ENCODE assay signal across 20 mouse cellular contexts in genomic region chr7:4273874-4274273, GRCm38 (mm10). TPM values are rescaled to one million over a fixed set of nuclear protein-coding genes. Genes with fewer than 3 reads are reported as not detected.
DNase-seq lines count a peak whose midpoint lies in the region; ATAC-seq and TF ChIP-seq lines count a peak whose summit lies in the region.
"Not testable (repeated sequence)": the region's sequence is repeated elsewhere in the genome, so short reads cannot be mapped to it uniquely, and the experiment has no call there.
"Had no signal": no experiment of that assay in that cellular context is flagged by ENCODE, and none has a peak within 500 bp of the region (broad histone marks: within the 10 kb centered on the region; RNA-seq: fewer than 3 reads in every experiment).

No protein-coding gene starts in this region.

- H3K9ac ChIP-seq in liver, adult 2 months (ENCODE audit: low read depth, low read length); lung, postnatal 0 days (replicated peaks; ENCODE audit: low read depth): not testable (repeated sequence)

- peak; percentile 65 for DNase-seq in 416B (ENCODE audit: low read depth)
- DNase-seq in MEL-GATA-1-ER (ENCODE audit: extremely low read depth, low read depth) = peak; percentile 89
- DNase-seq in heart, postnatal 10 days = peak; percentile 3 to 6
- peak; percentile 12 for DNase-seq in liver, adult 2 months (ENCODE audit: extremely low read depth, low read depth, low spot score)
- peak; percentile 19 for DNase-seq in lung, postnatal 0 days (ENCODE audit: low spot score)
- peak; percentile 17 to 26 for DNase-seq in spleen, adult 18-20 months

- H3K27me3 ChIP-seq in liver, adult 2 months (ENCODE audit: control insufficient read depth, insufficient read depth, low read length); lung, postnatal 0 days (replicated peaks; ENCODE audit: insufficient read depth, low read length): not testable (repeated sequence)

- not testable (repeated sequence) for H3K4me1 ChIP-seq in liver, adult 2 months (ENCODE audit: control insufficient read depth, insufficient read depth, low read length); lung, postnatal 0 days (ENCODE audit: insufficient read depth, low read depth, low read length)

- intact Hi-C loops in heart, postnatal 10 days (cut with DNase I) = not testable (repeated sequence)

- not testable (repeated sequence) for H3K27ac ChIP-seq in liver, adult 2 months (replicated peaks; ENCODE audit: insufficient read depth, low read depth, low read length); lung, postnatal 0 days (ENCODE audit: low read length)

- 88% methylated on average over 2 of the region's 2 CpGs for WGBS in liver, adult 2 months
- WGBS in lung, postnatal 0 days = 46% methylated on average over 2 of the region's 2 CpGs

- not testable (repeated sequence) for H3K4me3 ChIP-seq in liver, adult 2 months (ENCODE audit: insufficient read depth, low read depth, low read length); lung, postnatal 0 days (ENCODE audit: low read depth, low read length)

- not testable (repeated sequence) for H3K4me2 ChIP-seq in lung, postnatal 0 days (replicated peaks; ENCODE audit: low read depth, low read length)

- not testable (repeated sequence) for TF ChIP-seq CTCF in liver, adult 2 months (IDR thresholded peaks at IDR 0.05; ENCODE audit: low read depth, low read length); lung, postnatal 0 days (IDR thresholded peaks at IDR 0.05)

- not testable (repeated sequence) for H3K79me2 ChIP-seq in liver, adult 2 months (ENCODE audit: control insufficient read depth, insufficient read depth, low read length)

- ATAC-seq in granulocyte monocyte progenitor cell, adult 5-6 weeks (replicated peaks; ENCODE audit: poor library complexity, severe bottlenecking) = peak; percentile 82
- not testable (repeated sequence) for ATAC-seq in lung, postnatal 0 days
- ATAC-seq in megakaryocyte, adult 5-6 weeks (ENCODE audit: poor library complexity, severe bottlenecking) = peak; percentile 89

- H3K9me3 ChIP-seq in lung, postnatal 0 days (ENCODE audit: low read length) = not testable (repeated sequence)

- not testable (repeated sequence) for TF ChIP-seq EP300 in lung, postnatal 0 days (IDR thresholded peaks at IDR 0.05)

- not testable (repeated sequence) for H3K36me3 ChIP-seq in liver, adult 2 months (ENCODE audit: control insufficient read depth, insufficient read depth, low read length); lung, postnatal 0 days (ENCODE audit: insufficient read depth, low read length)

- TF ChIP-seq POLR2A in liver, adult 2 months (IDR thresholded peaks at IDR 0.05; ENCODE audit: extremely low read depth, insufficient read depth, low read length) = not testable (repeated sequence)

RNA-seq across cellular contexts. Expression of gene Lilra5, which starts 36.3 kb away (rescaled TPM):
- total RNA-seq in granulocyte monocyte progenitor cell, adult 5-6 weeks (2014; fragmentation: Nextera tagmentation) = not detected in 2 replicates
- not detected in 2 replicates for total RNA-seq in granulocyte monocyte progenitor cell, adult 5-6 weeks (2017)
- under 1 TPM in 1 of 2 experiments, not detected in 1; 0.19 TPM for total RNA-seq in heart, postnatal 10 days (2021)
- 2.9 and 4.3 TPM in 2 replicates for total RNA-seq in liver, adult 2 months (2014; rRNA removed)
- 0.60 and 0.71 TPM in 2 replicates for polyA plus RNA-seq in liver, adult 2 months (2012; rRNA removed)
- 1.1 and 1.5 TPM in 2 replicates for polyA plus RNA-seq in lung, postnatal 0 days (2015; fragmentation: Nextera tagmentation; extraction: Ambion mirVana)
- total RNA-seq in megakaryocyte, adult 5-6 weeks (2015) = 0.25 and 1.8 TPM in 2 replicates
- total RNA-seq in megakaryocyte, adult 5-6 weeks (2017) = 0.44 and 0.69 TPM in 2 replicates
- total RNA-seq: gastrocnemius, adult 8-10 months; hindbrain, postnatal 0 days; layer of hippocampus, adult 2 months; layer of hippocampus, postnatal 36 days; left cerebral cortex, postnatal 10 days had no signal
- polyA plus RNA-seq: embryonic facial prominence, embryonic 15.5 days; forebrain, embryonic 14.5 days; hindbrain, embryonic 11.5 days; kidney, embryonic 14.5 days; limb, embryonic 11.5 days; midbrain, embryonic 10.5 days; neural tube, embryonic 15.5 days had no signal

Comparison
In these comparisons a context has a peak if more than half of its experiments do, and no peak if none do; other contexts are left out.
1. DNase-seq: peak in every context shown above with its lines; median percentile 89 in MEL-GATA-1-ER; 65 in 416B; 22 in spleen, adult 18-20 months; 19 in lung, postnatal 0 days; 12 in liver, adult 2 months; 4 in heart, postnatal 10 days.